Mouse (Mus musculus): ENCODE measurements around the gene Tprgl. TPM values are rescaled to one million over a fixed set of nuclear protein-coding genes. Genes with fewer than 3 reads are reported as not detected.
A peak's percentile ranks its signal among the peaks of the same experiment; 100 is the strongest.

Tprgl gene
- total RNA-seq, 4 experiments from 2014 or later = 167 to 191 (median 180) TPM

DNA sequence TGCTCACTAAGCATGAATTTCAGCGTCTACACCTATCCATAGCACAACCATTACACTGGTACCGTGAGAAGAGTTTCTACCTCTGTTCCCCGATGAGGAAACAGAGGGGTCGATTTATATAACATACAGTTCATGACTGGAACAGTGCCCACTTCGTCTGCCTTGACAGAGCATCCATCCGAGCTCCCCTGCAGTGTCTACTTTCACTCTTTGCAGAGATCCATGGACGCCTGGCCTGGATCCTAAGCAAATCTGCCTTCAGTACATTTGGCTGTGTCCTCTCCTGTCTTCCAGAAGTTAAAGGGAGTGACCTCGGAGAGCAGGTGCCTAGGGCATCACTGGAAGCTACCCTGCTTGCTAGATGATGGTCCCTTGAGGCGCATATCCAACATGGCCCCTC is 41.3 kb downstream of the Tprgl start:
- DNase-seq (ENCODE audit: low spot score in 2 of 2) = no peak

DNA sequence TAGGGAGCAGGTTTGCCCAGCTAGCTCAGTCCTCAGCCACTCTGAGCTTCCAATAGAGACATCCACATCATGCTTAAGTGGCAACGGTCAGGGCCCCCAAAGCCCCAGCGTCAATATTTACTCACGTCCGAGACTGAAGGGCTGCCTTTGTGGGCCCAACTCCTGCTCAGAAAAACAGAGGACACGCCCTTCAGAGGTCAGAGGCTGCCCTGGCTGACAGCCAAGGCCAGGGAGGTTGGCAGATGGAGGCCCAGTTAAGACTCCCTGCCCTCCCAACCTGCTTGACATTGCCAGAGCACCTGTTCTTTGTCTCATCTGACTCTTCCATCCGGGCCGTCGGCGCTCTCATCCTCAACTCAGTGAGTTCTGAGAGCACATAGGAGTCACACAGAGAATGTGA is 41.7 kb downstream of the Tprgl start:
- DNase-seq (ENCODE audit: low spot score in 2 of 2) = no peak

DNA sequence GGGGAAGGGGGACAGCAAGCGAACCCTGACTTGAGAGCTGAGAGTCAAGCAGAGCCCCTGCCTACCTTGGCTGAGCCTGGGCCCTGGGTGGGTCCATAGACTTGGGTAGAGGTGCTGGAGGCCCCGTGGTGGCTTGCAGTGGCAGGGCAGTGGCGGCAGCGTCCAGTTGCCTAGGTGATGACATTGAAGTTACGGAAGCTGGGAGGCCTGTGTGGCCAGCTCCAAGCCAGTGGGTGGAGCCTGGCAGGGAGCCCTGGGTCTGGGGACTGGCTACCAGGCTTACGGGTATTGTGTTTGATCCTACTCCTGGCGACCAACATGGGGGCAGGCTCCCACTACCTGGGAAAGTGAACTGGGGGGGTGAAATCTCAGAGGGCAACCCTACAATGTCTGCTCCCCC is 44.0 kb downstream of the Tprgl start:
- DNase-seq (ENCODE audit: low spot score in 2 of 2) = no peak

DNA sequence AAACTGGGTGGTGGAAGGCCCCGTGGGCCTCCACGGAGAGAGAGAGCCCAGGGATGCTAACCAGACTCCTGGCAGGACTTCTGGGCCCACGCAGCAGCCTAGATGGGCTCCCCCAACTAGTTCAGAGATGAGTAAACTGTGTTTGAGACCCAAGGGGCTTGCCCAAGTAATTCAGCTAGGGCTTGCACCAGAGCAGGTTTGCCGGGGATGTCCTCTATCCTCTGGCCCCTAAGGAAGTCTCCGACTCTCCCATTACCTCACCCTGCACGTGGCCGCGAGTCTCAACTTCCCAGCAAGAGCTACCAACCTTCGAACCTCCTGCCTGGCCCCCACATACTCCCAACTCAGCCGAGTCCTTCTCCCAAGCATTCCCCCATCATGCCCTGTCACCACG is 50.6 kb downstream of the Tprgl start:
- DNase-seq (ENCODE audit: low spot score in 2 of 2) = no peak

GRCm38 (mm10) chr4:154109216-154109849 is 51.1 kb downstream of the Tprgl start:
- DNase-seq (ENCODE audit: low spot score in 2 of 2) = peak in 1 of 2 experiments; percentile 45

Other genes with a start within 250 kb of the Tprgl start
- gene A430005L14Rik, start 203.4 kb downstream of the Tprgl start, total RNA-seq (2022) = 10 to 100 TPM; 22.8 to 30.7 (median 24.1) TPM
- gene Dffb, start 185.5 kb downstream of the Tprgl start, total RNA-seq (2022) = 10 to 100 TPM in 3 of 4 experiments, 1 to 10 TPM in 1; 9.4 to 14.0 (median 11.4) TPM
- 10 to 100 TPM; 28.4 to 35.3 (median 32.8) TPM for gene Cep104, start 185.5 kb downstream of the Tprgl start, total RNA-seq (2022)
- 10 to 100 TPM; 55.0 to 72.7 (median 62.6) TPM for gene Lrrc47, start 148.9 kb downstream of the Tprgl start, total RNA-seq (2022)
- 10 to 100 TPM; 11.7 to 21.4 (median 16.5) TPM for gene Smim1, start 134.4 kb downstream of the Tprgl start, total RNA-seq (2022)
- gene Ccdc27, start 118.0 kb downstream of the Tprgl start, total RNA-seq (2022) = under 1 TPM in 1 of 4 experiments, not detected in 3; 0.17 TPM
- gene Trp73, start 20.5 kb downstream of the Tprgl start, total RNA-seq (2022) = under 1 TPM; 0.51 to 0.83 (median 0.64) TPM
- 10 to 100 TPM; 27.0 to 36.1 (median 31.0) TPM for gene Wrap73, start 18.3 kb downstream of the Tprgl start, total RNA-seq (2022)
- 1 to 10 TPM; 6.2 to 7.9 (median 7.1) TPM for gene Megf6, start 10.1 kb upstream of the Tprgl start, total RNA-seq (2022)
- gene Arhgef16, start 141.0 kb upstream of the Tprgl start, total RNA-seq (2022) = 1 to 10 TPM; 1.1 to 1.6 (median 1.2) TPM
- gene B230104I21Rik, start 175.5 kb upstream of the Tprgl start, total RNA-seq (2022) = not detected